Mouse (Mus musculus) neural tube, embryonic 11.5 days (tissue): ENCODE results near the gene Carhsp1. TPM values are rescaled to one million over a fixed set of nuclear protein-coding genes. Genes with fewer than 3 reads are reported as not detected.

Experiments used
- ATAC-seq: fragments of 200-750 bp; cut with Nextera tagmentation; 2 replicates; pipeline ENCODE4 v1.8.0; 2017; ENCODE audit warnings: moderate number of reproducible peaks, mild to moderate bottlenecking, moderate TSS enrichment, moderate library complexity; ENCODE audit not compliant: insufficient read depth, low FRiP score, low TSS enrichment
- DNase-seq: peaks from one replicate; pipeline ENCODE4 v3.0.0-alpha.2; 2015; ENCODE audit warnings: low spot score
- H3K27ac ChIP-seq: fragments of 300-500 bp; sonication (generic); 2 replicates; pipeline ENCODE4 v1.5.1; 2014; ENCODE audit warnings: low read depth, mild to moderate bottlenecking, low read length
- H3K27me3 ChIP-seq: fragments of 300-500 bp; sonication (generic); 2 replicates; pipeline ENCODE4 v1.6.1; 2014; ENCODE audit warnings: mild to moderate bottlenecking, low read length, mixed read lengths; ENCODE audit not compliant: control insufficient read depth, insufficient read depth
- H3K36me3 ChIP-seq: fragments of 300-500 bp; sonication (generic); 2 replicates; pipeline ENCODE4 v1.6.1; 2014; ENCODE audit warnings: mild to moderate bottlenecking, low read length, moderate library complexity, mixed read lengths; ENCODE audit not compliant: control insufficient read depth, insufficient read depth
- H3K4me1 ChIP-seq: fragments of 300-500 bp; sonication (generic); 2 replicates; pipeline ENCODE4 v1.6.1; 2014; ENCODE audit warnings: low read length, mixed read lengths; ENCODE audit not compliant: control insufficient read depth, insufficient read depth
- H3K4me2 ChIP-seq: fragments of 300-500 bp; sonication (generic); 2 replicates; pipeline ENCODE4 v1.6.1; 2014; ENCODE audit warnings: low read depth, mild to moderate bottlenecking, moderate library complexity
- H3K4me3 ChIP-seq: fragments of 300-500 bp; sonication (generic); 2 replicates; pipeline ENCODE4 v1.5.1; 2014; ENCODE audit warnings: low read depth, low read length
- H3K9ac ChIP-seq: fragments of 300-500 bp; sonication (generic); 2 replicates; pipeline ENCODE4 v1.6.1; 2014; ENCODE audit warnings: mild to moderate bottlenecking, low read length
- H3K9me3 ChIP-seq: fragments of 300-500 bp; sonication (generic); 2 replicates; pipeline ENCODE4 v1.6.1; 2016; ENCODE audit warnings: low read length; ENCODE audit not compliant: control insufficient read depth
- WGBS: fragments of 180-500 bp; shearing (Covaris S2); extraction: QIAGEN DNeasy Blood & Tissue Kit; methylation state at CpG from one replicate; pipeline ENCODE4 v1.1.7; 2014; 5-methylcytosine and 5-hydroxymethylcytosine counted together
- microRNA-seq: library from miRNA; unstranded; fragments of <30 nt; microRNA quantifications from one replicate; pipeline ENCODE4, GENCODE M21; 2016
- polyA plus RNA-seq: library from polyadenylated mRNA; unstranded; fragments of >200 nt; fragmentation: Nextera tagmentation; extraction: Ambion mirVana; gene quantifications from 2 replicates; pipeline ENCODE4 v1.2.1, GENCODE M21; 2014

Carhsp1 gene
- polyA plus RNA-seq, 1 experiment from 2014 or later: 78.4 TPM

- no peaks in the 10 kb centered on the region for H3K36me3 ChIP-seq
- no peak overlapping the region for H3K4me2 ChIP-seq
- WGBS: 85% methylated on average over 3 of the region's 3 CpGs
- no peak overlapping the region for H3K27ac ChIP-seq
- ATAC-seq: no peak
- H3K27me3 ChIP-seq: no peaks in the 10 kb centered on the region
- no peak overlapping the region for H3K9ac ChIP-seq
- no peak for DNase-seq
- H3K9me3 ChIP-seq: no peaks in the 10 kb centered on the region
- H3K4me3 ChIP-seq: no peak overlapping the region
- no peaks in the 10 kb centered on the region for H3K4me1 ChIP-seq
Measured at GRCm38 (mm10) chr16:8613447-8613846, 58.5 kb downstream of the Carhsp1 start.

- WGBS: 87% methylated on average over 4 of the region's 4 CpGs
- no peaks in the 10 kb centered on the region for H3K27me3 ChIP-seq
- no peak overlapping the region for H3K4me2 ChIP-seq
- ATAC-seq (no peak), DNase-seq (no peak)
- H3K9me3 ChIP-seq: no peaks in the 10 kb centered on the region
- no peak overlapping the region for H3K27ac ChIP-seq
- H3K4me1 ChIP-seq: no peaks in the 10 kb centered on the region
- no peak overlapping the region for H3K4me3 ChIP-seq
- H3K36me3 ChIP-seq: no peaks in the 10 kb centered on the region
- H3K9ac ChIP-seq: no peak overlapping the region
Measured at GRCm38 (mm10) chr16:8613039-8613438, 58.9 kb downstream of the Carhsp1 start.

- ATAC-seq (no peak), DNase-seq (no peak)
- 88% methylated on average over 8 of the region's 8 CpGs for WGBS
- no peak overlapping the region for H3K4me2 ChIP-seq
- no peaks in the 10 kb centered on the region for H3K36me3 ChIP-seq
- no peaks in the 10 kb centered on the region for H3K9me3 ChIP-seq
- no peak overlapping the region for H3K4me3 ChIP-seq
- no peaks in the 10 kb centered on the region for H3K4me1 ChIP-seq
- no peak overlapping the region for H3K27ac ChIP-seq
- no peak overlapping the region for H3K9ac ChIP-seq
- no peaks in the 10 kb centered on the region for H3K27me3 ChIP-seq
Measured at GRCm38 (mm10) chr16:8612214-8613005, 59.5 kb downstream of the Carhsp1 start.

- Histone ChIP-seq H3K4me1 (no peaks in the 10 kb centered on the region), H3K4me3 (no peak overlapping the region), H3K27ac (no peak overlapping the region), H3K9ac (no peak overlapping the region), H3K36me3 (no peaks in the 10 kb centered on the region), H3K4me2 (no peak overlapping the region), H3K9me3 (no peaks in the 10 kb centered on the region), H3K27me3 (no peaks in the 10 kb centered on the region)
- DNase-seq: no peak
- no peak for ATAC-seq
- WGBS: 76% methylated on average over 3 of the region's 3 CpGs
Measured at GRCm38 (mm10) chr16:8610397-8610796, 61.6 kb downstream of the Carhsp1 start.

Small RNA genes within 50 kb of the gene (microRNA-seq; reads per million reads assigned to microRNA genes)
- not detected for gene Gm22137

Other genes starting within 250 kb of the Carhsp1 start
- 0.23 TPM in 1 of 2 replicates, not detected in the other for gene Tmem114, start 247.0 kb downstream of the Carhsp1 start, polyA plus RNA-seq
- gene Mettl22, start 201.4 kb downstream of the Carhsp1 start, polyA plus RNA-seq: 24.4 and 30.0 TPM in 2 replicates
- 48.8 and 60.3 TPM in 2 replicates for gene Abat, start 158.7 kb downstream of the Carhsp1 start, polyA plus RNA-seq
- gene Pmm2, start 34.5 kb downstream of the Carhsp1 start, polyA plus RNA-seq: 40.2 and 40.6 TPM in 2 replicates
- gene Tmem186, start 34.4 kb downstream of the Carhsp1 start, polyA plus RNA-seq: 18.0 and 24.1 TPM in 2 replicates
- gene Gm5767, start 8.6 kb upstream of the Carhsp1 start, polyA plus RNA-seq: not detected in 2 replicates
- gene Usp7, start 120.2 kb upstream of the Carhsp1 start, polyA plus RNA-seq: 38.8 and 38.9 TPM in 2 replicates
- 20.5 and 21.7 TPM in 2 replicates for gene 1810013L24Rik, start 157.9 kb upstream of the Carhsp1 start, polyA plus RNA-seq